Mouse (Mus musculus): ENCODE measurements at regions not wholly inside any gene's neighbourhood (a gene's known extent, or its start where the extent isn't known, plus 50 kb on each side); places are given as distances from the start of the nearest gene placed in this dataset.

GRCm38 (mm10) chr1:128740616-128741015 is 148.5 kb upstream of the Cxcr4 start:
- 43% methylated on average over 2 of the region's 2 CpGs for WGBS
- no peaks in the 10 kb centered on the region for H3K36me3 ChIP-seq (ENCODE audit: control insufficient read depth, insufficient read depth, low read length)
- H3K27me3 ChIP-seq (replicated peaks; ENCODE audit: control insufficient read depth, insufficient read depth, low read length): no peaks in the 10 kb centered on the region
- no peak overlapping the region for H3K9ac ChIP-seq (ENCODE audit: low read length)
- DNase-seq (ENCODE audit: low spot score): no peak
- no peak overlapping the region for H3K27ac ChIP-seq (ENCODE audit: low read depth)
- H3K4me1 ChIP-seq (replicated peaks; ENCODE audit: control insufficient read depth, insufficient read depth, low read length): no peaks in the 10 kb centered on the region
- ATAC-seq (replicated peaks; ENCODE audit: low FRiP score, low TSS enrichment, low read depth): no peak
- H3K4me2 ChIP-seq (ENCODE audit: low read length): no peak overlapping the region
- H3K9me3 ChIP-seq (ENCODE audit: control insufficient read depth, low read length): no peaks in the 10 kb centered on the region
- no peak overlapping the region for H3K4me3 ChIP-seq (ENCODE audit: low read depth, low read length)

- WGBS: 82% methylated on average over 4 of the region's 4 CpGs
Measured at GRCm38 (mm10) chr1:128738152-128738551, 146.1 kb upstream of the Cxcr4 start.

DNA sequence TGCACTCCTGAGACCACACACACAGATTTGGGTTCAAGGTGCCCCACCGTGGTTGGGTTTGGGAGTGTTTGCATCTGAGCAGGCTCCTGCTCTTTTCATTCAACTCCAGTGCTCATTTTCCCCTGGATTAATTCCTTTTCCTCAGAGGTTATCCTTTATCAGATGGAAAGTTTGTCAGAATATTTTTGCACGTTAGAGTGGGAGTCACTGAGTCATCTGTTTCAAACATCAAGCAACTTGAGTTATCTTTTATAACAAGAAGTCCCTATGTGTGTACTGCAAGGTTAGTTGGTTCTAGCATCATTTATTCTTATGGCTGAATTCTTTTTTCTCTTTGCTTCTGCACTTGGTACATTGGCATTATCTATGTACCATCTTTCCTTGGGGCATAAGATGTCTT is 142.8 kb upstream of the Cxcr4 start:
- no peak overlapping the region for H3K4me2 ChIP-seq (ENCODE audit: low read length)
- H3K9me3 ChIP-seq (ENCODE audit: control insufficient read depth, low read length): no peaks in the 10 kb centered on the region
- H3K27ac ChIP-seq (ENCODE audit: low read depth): no peak overlapping the region
- H3K27me3 ChIP-seq (replicated peaks; ENCODE audit: control insufficient read depth, insufficient read depth, low read length): no peaks in the 10 kb centered on the region
- H3K36me3 ChIP-seq (ENCODE audit: control insufficient read depth, insufficient read depth, low read length): no peaks in the 10 kb centered on the region
- 74% methylated on average over 2 of the region's 2 CpGs for WGBS
- ATAC-seq (replicated peaks; ENCODE audit: low FRiP score, low TSS enrichment, low read depth): no peak
- no peaks in the 10 kb centered on the region for H3K4me1 ChIP-seq (replicated peaks; ENCODE audit: control insufficient read depth, insufficient read depth, low read length)
- no peak overlapping the region for H3K9ac ChIP-seq (ENCODE audit: low read length)
- no peak overlapping the region for H3K4me3 ChIP-seq (ENCODE audit: low read depth, low read length)
- no peak for DNase-seq (ENCODE audit: low spot score)

More at GRCm38 (mm10) chr1:128738152-128738551, 146.1 kb upstream of the Cxcr4 start:
- ATAC-seq (replicated peaks; ENCODE audit: low FRiP score, low TSS enrichment, low read depth): no peak
- Histone ChIP-seq H3K4me3 (ENCODE audit: low read depth, low read length) (no peak overlapping the region), H3K9ac (ENCODE audit: low read length) (no peak overlapping the region), H3K4me1 (replicated peaks; ENCODE audit: control insufficient read depth, insufficient read depth, low read length) (no peaks in the 10 kb centered on the region), H3K9me3 (ENCODE audit: control insufficient read depth, low read length) (no peaks in the 10 kb centered on the region), H3K27ac (ENCODE audit: low read depth) (no peak overlapping the region), H3K36me3 (ENCODE audit: control insufficient read depth, insufficient read depth, low read length) (no peaks in the 10 kb centered on the region), H3K27me3 (replicated peaks; ENCODE audit: control insufficient read depth, insufficient read depth, low read length) (no peaks in the 10 kb centered on the region), H3K4me2 (ENCODE audit: low read length) (no peak overlapping the region)
- no peak for DNase-seq (ENCODE audit: low spot score)

- H3K9ac ChIP-seq (ENCODE audit: low read length): no peak overlapping the region
- DNase-seq (ENCODE audit: low spot score) (no peak), ATAC-seq (replicated peaks; ENCODE audit: low FRiP score, low TSS enrichment, low read depth) (no peak)
- H3K9me3 ChIP-seq (ENCODE audit: control insufficient read depth, low read length): no peaks in the 10 kb centered on the region
- no peak overlapping the region for H3K4me2 ChIP-seq (ENCODE audit: low read length)
- no peaks in the 10 kb centered on the region for H3K4me1 ChIP-seq (replicated peaks; ENCODE audit: control insufficient read depth, insufficient read depth, low read length)
- WGBS: 86% methylated on average over 3 of the region's 3 CpGs
- no peak overlapping the region for H3K4me3 ChIP-seq (ENCODE audit: low read depth, low read length)
- H3K36me3 ChIP-seq (ENCODE audit: control insufficient read depth, insufficient read depth, low read length): no peaks in the 10 kb centered on the region
- H3K27ac ChIP-seq (ENCODE audit: low read depth): no peak overlapping the region
- no peaks in the 10 kb centered on the region for H3K27me3 ChIP-seq (replicated peaks; ENCODE audit: control insufficient read depth, insufficient read depth, low read length)
Measured at GRCm38 (mm10) chr1:128731445-128731844, 139.4 kb upstream of the Cxcr4 start.

GRCm38 (mm10) chr1:128724433-128725091 is 132.5 kb upstream of the Cxcr4 start:
- Histone ChIP-seq H3K4me1 (replicated peaks; ENCODE audit: control insufficient read depth, insufficient read depth, low read length) (no peaks in the 10 kb centered on the region), H3K4me3 (ENCODE audit: low read depth, low read length) (no peak overlapping the region), H3K27me3 (replicated peaks; ENCODE audit: control insufficient read depth, insufficient read depth, low read length) (no peaks in the 10 kb centered on the region), H3K27ac (ENCODE audit: low read depth) (no peak overlapping the region), H3K4me2 (ENCODE audit: low read length) (no peak overlapping the region), H3K36me3 (ENCODE audit: control insufficient read depth, insufficient read depth, low read length) (no peaks in the 10 kb centered on the region), H3K9ac (ENCODE audit: low read length) (no peak overlapping the region), H3K9me3 (ENCODE audit: control insufficient read depth, low read length) (no peaks in the 10 kb centered on the region)
- 75% methylated on average over 6 of the region's 6 CpGs for whole genome bisulfite sequencing
- DNase-seq (ENCODE audit: low spot score) (no peak), ATAC-seq (replicated peaks; ENCODE audit: low FRiP score, low TSS enrichment, low read depth) (no peak)

GRCm38 (mm10) chr1:128723843-128724242 is 131.8 kb upstream of the Cxcr4 start:
- no peak for ATAC-seq (replicated peaks; ENCODE audit: low FRiP score, low TSS enrichment, low read depth)
- 46% methylated on average over 3 of the region's 3 CpGs for WGBS
- Histone ChIP-seq H3K4me1 (replicated peaks; ENCODE audit: control insufficient read depth, insufficient read depth, low read length) (no peaks in the 10 kb centered on the region), H3K4me3 (ENCODE audit: low read depth, low read length) (no peak overlapping the region), H3K27me3 (replicated peaks; ENCODE audit: control insufficient read depth, insufficient read depth, low read length) (no peaks in the 10 kb centered on the region), H3K9ac (ENCODE audit: low read length) (no peak overlapping the region), H3K27ac (ENCODE audit: low read depth) (no peak overlapping the region), H3K4me2 (ENCODE audit: low read length) (no peak overlapping the region), H3K9me3 (ENCODE audit: control insufficient read depth, low read length) (no peaks in the 10 kb centered on the region), H3K36me3 (ENCODE audit: control insufficient read depth, insufficient read depth, low read length) (no peaks in the 10 kb centered on the region)
- DNase-seq (ENCODE audit: low spot score): no peak

DNA sequence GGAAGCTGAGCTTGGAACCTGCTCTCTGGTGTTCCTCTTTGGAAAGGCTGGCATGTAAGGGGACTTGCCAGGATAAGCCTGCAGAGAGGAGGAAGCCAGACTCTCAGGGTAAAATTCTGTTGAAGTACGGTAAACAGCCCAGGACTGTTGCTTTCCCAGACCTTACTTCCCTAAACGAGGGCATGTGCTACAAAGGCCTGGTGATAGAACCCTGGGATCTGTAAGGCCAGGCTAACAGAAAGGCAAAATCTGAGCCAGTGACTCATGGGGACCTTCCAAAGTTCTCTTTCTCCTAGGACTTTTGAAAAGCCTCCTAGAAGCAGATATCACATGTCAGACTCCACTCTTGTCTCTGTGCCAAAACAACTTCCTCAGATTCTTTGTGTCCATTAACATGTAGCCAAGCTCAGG is 130.0 kb upstream of the Cxcr4 start:
- Histone ChIP-seq H3K4me2 (ENCODE audit: low read length) (no peak overlapping the region), H3K36me3 (ENCODE audit: control insufficient read depth, insufficient read depth, low read length) (no peaks in the 10 kb centered on the region), H3K27me3 (replicated peaks; ENCODE audit: control insufficient read depth, insufficient read depth, low read length) (no peaks in the 10 kb centered on the region), H3K9ac (ENCODE audit: low read length) (no peak overlapping the region), H3K9me3 (ENCODE audit: control insufficient read depth, low read length) (no peaks in the 10 kb centered on the region), H3K27ac (ENCODE audit: low read depth) (no peak overlapping the region), H3K4me3 (ENCODE audit: low read depth, low read length) (no peak overlapping the region), H3K4me1 (replicated peaks; ENCODE audit: control insufficient read depth, insufficient read depth, low read length) (no peaks in the 10 kb centered on the region)
- 77% methylated on average over 2 of the region's 2 CpGs for WGBS
- DNase-seq (ENCODE audit: low spot score) (no peak), ATAC-seq (replicated peaks; ENCODE audit: low FRiP score, low TSS enrichment, low read depth) (no peak)

GRCm38 (mm10) chr1:128714843-128715242 is 122.8 kb upstream of the Cxcr4 start:
- WGBS: 67% methylated on average over 6 of the region's 6 CpGs
- ATAC-seq (replicated peaks; ENCODE audit: low FRiP score, low TSS enrichment, low read depth): no peak
- peaks cover 12% of the 10 kb centered on the region; the same call in 1 of the 2 replicates for H3K4me1 ChIP-seq (replicated peaks; ENCODE audit: control insufficient read depth, insufficient read depth, low read length)
- no peak overlapping the region for H3K4me2 ChIP-seq (ENCODE audit: low read length)
- no peak overlapping the region for H3K27ac ChIP-seq (ENCODE audit: low read depth)
- no peaks in the 10 kb centered on the region for H3K27me3 ChIP-seq (replicated peaks; ENCODE audit: control insufficient read depth, insufficient read depth, low read length)
- H3K36me3 ChIP-seq (ENCODE audit: control insufficient read depth, insufficient read depth, low read length): no peaks in the 10 kb centered on the region
- H3K4me3 ChIP-seq (ENCODE audit: low read depth, low read length): no peak overlapping the region
- no peaks in the 10 kb centered on the region for H3K9me3 ChIP-seq (ENCODE audit: control insufficient read depth, low read length)
- no peak for DNase-seq (ENCODE audit: low spot score)
- H3K9ac ChIP-seq (ENCODE audit: low read length): no peak overlapping the region

- H3K9ac ChIP-seq (ENCODE audit: low read length): no peak overlapping the region
- H3K36me3 ChIP-seq (ENCODE audit: control insufficient read depth, insufficient read depth, low read length): no peaks in the 10 kb centered on the region
- H3K4me2 ChIP-seq (ENCODE audit: low read length): no peak overlapping the region
- no peaks in the 10 kb centered on the region for H3K27me3 ChIP-seq (replicated peaks; ENCODE audit: control insufficient read depth, insufficient read depth, low read length)
- no peak overlapping the region for H3K4me3 ChIP-seq (ENCODE audit: low read depth, low read length)
- H3K27ac ChIP-seq (ENCODE audit: low read depth): no peak overlapping the region
- WGBS: 38% methylated on average over 7 of the region's 7 CpGs
- DNase-seq (ENCODE audit: low spot score) (no peak), ATAC-seq (replicated peaks; ENCODE audit: low FRiP score, low TSS enrichment, low read depth) (no peak)
- peaks cover 12% of the 10 kb centered on the region; the same call in 1 of the 2 replicates for H3K4me1 ChIP-seq (replicated peaks; ENCODE audit: control insufficient read depth, insufficient read depth, low read length)
- H3K9me3 ChIP-seq (ENCODE audit: control insufficient read depth, low read length): no peaks in the 10 kb centered on the region
Measured at GRCm38 (mm10) chr1:128712876-128713275, 120.8 kb upstream of the Cxcr4 start.
